Mouse (Mus musculus) embryonic fibroblast, embryonic 13.5 days (primary cell): ENCODE data around the gene Fam160b1.
A peak's percentile ranks its signal among the peaks of the same experiment; 100 is the strongest.

Source experiments
- CTCF ChIP-seq: IDR thresholded peaks from 2 replicates; pipeline ENCODE4 v1.5.1; 2011; ENCODE audit warnings: mild to moderate bottlenecking, control low read depth, low read length, moderate library complexity, borderline replicate concordance; ENCODE audit not compliant: insufficient read depth
- POLR2A ChIP-seq: IDR thresholded peaks from 2 replicates; pipeline ENCODE4 v1.6.1; 2011; ENCODE audit warnings: low read depth, mild to moderate bottlenecking, control low read depth, low read length, moderate library complexity

DNA sequence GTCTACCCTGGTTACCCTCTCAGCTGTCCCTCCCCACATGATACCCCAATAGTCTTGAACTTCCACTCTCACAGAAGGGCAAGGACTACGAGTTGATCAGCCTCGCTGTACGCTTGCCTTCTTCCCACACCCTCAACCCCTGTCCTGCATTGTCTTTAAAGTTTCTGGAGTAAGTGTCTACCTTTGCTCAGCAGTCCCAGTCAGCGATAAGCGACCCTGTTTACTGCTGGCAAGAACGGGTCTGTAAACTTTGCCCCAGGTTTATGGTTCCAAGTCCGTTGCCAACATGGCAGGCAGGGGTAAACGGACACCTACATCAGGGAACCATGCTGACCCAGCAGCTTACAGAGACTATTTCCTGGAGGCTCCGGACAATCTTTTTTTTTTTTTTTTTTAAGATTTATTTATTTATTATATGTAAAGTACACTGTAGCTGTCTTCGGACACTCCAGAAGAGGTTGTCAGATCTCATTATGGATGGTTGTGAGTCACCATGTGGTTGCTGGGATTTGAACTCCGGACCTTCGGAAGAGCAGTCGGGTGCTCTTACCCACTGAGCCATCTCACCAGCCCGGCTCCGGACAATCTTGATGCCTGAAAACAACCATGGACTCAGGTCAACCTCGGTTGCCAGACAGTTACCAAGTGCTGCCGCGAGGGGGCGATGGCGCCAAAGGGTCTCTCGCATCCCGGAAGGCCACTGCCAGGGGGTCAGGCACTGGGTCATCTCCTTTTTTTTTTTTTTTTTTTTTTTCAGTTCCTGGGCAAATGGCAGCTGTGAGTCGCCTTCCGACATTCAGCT lies 43.4 kb downstream of the Fam160b1 start:
- TF ChIP-seq POLR2A (no peak), CTCF (peak; percentile 83)
